Comparison of ENCODE assay signal across 10 mouse cellular contexts in genomic region chr1:172329131-172329530, GRCm38 (mm10). TPM values are rescaled to one million over a fixed set of nuclear protein-coding genes. Genes with fewer than 3 reads are reported as not detected.
A peak's percentile ranks its signal among the peaks of the same experiment; 100 is the strongest.
DNase-seq lines count a peak whose midpoint lies in the region; ATAC-seq and TF ChIP-seq lines count a peak whose summit lies in the region.
"Had no signal": no experiment of that assay in that cellular context is flagged by ENCODE, and none has a peak within 500 bp of the region (broad histone marks: within the 10 kb centered on the region; RNA-seq: fewer than 3 reads in every experiment).

Gene Kcnj9, minus strand, starts transcription at chr1:172329318.

- intact Hi-C loops in heart, postnatal 10 days (cut with DNase I) = no loop called here

- peak within 1 kb of the TSS; percentile 61 for H3K27ac ChIP-seq in cortical plate, adult 2 months (ENCODE audit: insufficient read depth, low read length)
- 0 out of 2 replicates have a peak within 1 kb of the TSS, but pooled peaks have one; percentile 45 for H3K27ac ChIP-seq in hindbrain, embryonic 16.5 days (ENCODE audit: low read depth, low read length)
- H3K27ac ChIP-seq in midbrain, embryonic 14.5 days (replicated peaks; ENCODE audit: low read depth, low read length) = peak within 1 kb of the TSS; percentile 49; the same call in 1 of the 2 replicates
- H3K27ac ChIP-seq: liver, embryonic 15.5 days had no signal

- TF ChIP-seq POLR2A in cortical plate, adult 2 months (IDR thresholded peaks at IDR 0.05; ENCODE audit: extremely low read depth, insufficient read depth, low read length) = peak; percentile 98

- peak; percentile 91 for ATAC-seq in hindbrain, embryonic 16.5 days
- ATAC-seq in midbrain, embryonic 14.5 days (ENCODE audit: low FRiP score, low TSS enrichment) = peak; percentile 87

- peak within 1 kb of the TSS; percentile 64 for H3K4me2 ChIP-seq in hindbrain, embryonic 16.5 days (ENCODE audit: low read length)
- H3K4me2 ChIP-seq in midbrain, embryonic 14.5 days (ENCODE audit: low read length) = peak within 1 kb of the TSS; percentile 59
- H3K4me2 ChIP-seq: liver, embryonic 15.5 days had no signal

- peak within 1 kb of the TSS; percentile 96 for H3K4me3 ChIP-seq in cortical plate, adult 2 months (ENCODE audit: insufficient read depth, low read length)
- H3K4me3 ChIP-seq in hindbrain, embryonic 16.5 days (ENCODE audit: low read length) = peak within 1 kb of the TSS; percentile 44
- H3K4me3 ChIP-seq in midbrain, embryonic 14.5 days (replicated peaks; ENCODE audit: low read depth, low read length) = peak within 1 kb of the TSS; percentile 34
- H3K4me3 ChIP-seq: liver, embryonic 15.5 days had no signal

- DNase-seq in R1 (ENCODE audit: low read depth, low spot score) = peak; percentile 57
- peak; percentile 94 for DNase-seq in midbrain, embryonic 14.5 days
- no peak for DNase-seq in spleen, postnatal 36 days (ENCODE audit: low spot score in 2 of 2)
- DNase-seq in heart, postnatal 10 days = no peak
- DNase-seq in kidney, postnatal 4 days = no peak
- DNase-seq in urinary bladder, postnatal 10 days (ENCODE audit: low spot score) = no peak

- no peak for TF ChIP-seq CTCF in cortical plate, adult 2 months (IDR thresholded peaks at IDR 0.05; ENCODE audit: extremely low read depth, insufficient read depth, low read length)

- H3K4me1 ChIP-seq in cortical plate, adult 2 months (ENCODE audit: control insufficient read depth, insufficient read depth, low read length) = peaks cover 12% of the 10 kb centered on the region
- H3K4me1 ChIP-seq in hindbrain, embryonic 16.5 days (ENCODE audit: control insufficient read depth, insufficient read depth, low read depth, low read length) = peaks cover 20% of the 10 kb centered on the region
- peaks cover 25% of the 10 kb centered on the region for H3K4me1 ChIP-seq in midbrain, embryonic 14.5 days (ENCODE audit: control insufficient read depth, insufficient read depth, low read length)

- no peaks in the 10 kb centered on the region for H3K9me3 ChIP-seq in hindbrain, embryonic 16.5 days (ENCODE audit: control insufficient read depth, low read length)
- no peaks in the 10 kb centered on the region for H3K9me3 ChIP-seq in midbrain, embryonic 14.5 days (ENCODE audit: control insufficient read depth, low read length)
- H3K9me3 ChIP-seq: liver, embryonic 15.5 days had no signal

- 13% methylated on average over 9 of the region's 9 CpGs for WGBS in hindbrain, embryonic 16.5 days
- 12% methylated on average over 9 of the region's 9 CpGs for whole genome bisulfite sequencing in midbrain, embryonic 14.5 days

- peak within 1 kb of the TSS; percentile 62 for H3K9ac ChIP-seq in hindbrain, embryonic 16.5 days (ENCODE audit: low read depth, low read length)
- peak within 1 kb of the TSS; percentile 54 for H3K9ac ChIP-seq in midbrain, embryonic 14.5 days (replicated peaks; ENCODE audit: low read length)
- H3K9ac ChIP-seq: liver, embryonic 15.5 days had no signal

- no peaks in the 10 kb centered on the region for H3K27me3 ChIP-seq in hindbrain, embryonic 16.5 days (replicated peaks; ENCODE audit: control insufficient read depth, insufficient read depth, low read length)
- H3K27me3 ChIP-seq in midbrain, embryonic 14.5 days (ENCODE audit: control insufficient read depth, insufficient read depth, low read length) = peaks cover 13% of the 10 kb centered on the region

- H3K36me3 ChIP-seq in hindbrain, embryonic 16.5 days (ENCODE audit: control insufficient read depth, insufficient read depth, low read length) = no peaks in the 10 kb centered on the region
- no peaks in the 10 kb centered on the region for H3K36me3 ChIP-seq in midbrain, embryonic 14.5 days (ENCODE audit: control insufficient read depth, insufficient read depth, low read length)
- H3K36me3 ChIP-seq: liver, embryonic 15.5 days had no signal

RNA-seq across cellular contexts. Expression of gene Kcnj9, which starts in this region (rescaled TPM):
- 169 and 180 TPM in 2 replicates for polyA plus RNA-seq in cortical plate, adult 2 months (2012; rRNA removed)
- 4.9 and 5.6 TPM in 2 replicates for polyA plus RNA-seq in hindbrain, embryonic 16.5 days (2015; fragmentation: Nextera tagmentation; extraction: Ambion mirVana)
- polyA plus RNA-seq in midbrain, embryonic 14.5 days (2014; fragmentation: Nextera tagmentation; extraction: Ambion mirVana) = 3.0 and 3.9 TPM in 2 replicates
- total RNA-seq in heart, postnatal 10 days (2021) = not detected
- polyA plus RNA-seq: heart, embryonic 16.5 days; liver, embryonic 15.5 days had no signal

Comparison
In these comparisons a context has a peak if more than half of its experiments do, and no peak if none do; other contexts are left out.
1. RNA of gene Kcnj9 (polyA plus RNA-seq): 169 to 180 TPM in cortical plate, adult 2 months; 4.9 to 5.6 TPM in hindbrain, embryonic 16.5 days and 3.0 to 3.9 TPM in midbrain, embryonic 14.5 days; every median in the first group is over 10 times any median in the second.
2. DNase-seq: peak in R1 (single experiment) and midbrain, embryonic 14.5 days (single experiment); none in spleen, postnatal 36 days (0 of 2), heart, postnatal 10 days (0 of 2), kidney, postnatal 4 days (0 of 2) and urinary bladder, postnatal 10 days (single experiment).
3. H3K4me3 ChIP-seq: peak in every context shown above with its lines; median percentile 96 in cortical plate, adult 2 months; 44 in hindbrain, embryonic 16.5 days; 34 in midbrain, embryonic 14.5 days.
4. Peak in every context shown above with its lines, with median percentiles within 50 percentile points of each other: H3K27ac ChIP-seq.